Mouse (Mus musculus): Measurements from ENCODE around the gene Neurod4. TPM values are rescaled to one million over a fixed set of nuclear protein-coding genes. Genes with fewer than 3 reads are reported as not detected.

The Neurod4 gene
- polyA plus RNA-seq, 1 experiment, result not detected

GRCm38 (mm10) chr10:130293741-130294408 is 13.8 kb upstream of the Neurod4 start:
- H3K9me3 ChIP-seq, result no peaks in the 10 kb centered on the region
- no peak overlapping the region for H3K4me3 ChIP-seq (replicated peaks)
- no peaks in the 10 kb centered on the region for H3K4me1 ChIP-seq
- H3K27me3 ChIP-seq (replicated peaks), result no peaks in the 10 kb centered on the region
- no peak for TF ChIP-seq GATA1 (IDR thresholded peaks at IDR 0.05; ENCODE audit: borderline replicate concordance, low read length)
- TF ChIP-seq FLI1 (IDR thresholded peaks at IDR 0.05; ENCODE audit: low read length), result no peak
- H3K36me3 ChIP-seq (replicated peaks; ENCODE audit: low read length), result no peaks in the 10 kb centered on the region

GRCm38 (mm10) chr10:130288007-130288406 is 8.0 kb upstream of the Neurod4 start:
- no peaks in the 10 kb centered on the region for H3K27me3 ChIP-seq (replicated peaks)
- no peak for TF ChIP-seq FLI1 (IDR thresholded peaks at IDR 0.05; ENCODE audit: low read length)
- TF ChIP-seq GATA1 (IDR thresholded peaks at IDR 0.05; ENCODE audit: borderline replicate concordance, low read length), result no peak
- no peaks in the 10 kb centered on the region for H3K9me3 ChIP-seq
- no peaks in the 10 kb centered on the region for H3K36me3 ChIP-seq (replicated peaks; ENCODE audit: low read length)
- no peaks in the 10 kb centered on the region for H3K4me1 ChIP-seq
- no peak overlapping the region for H3K4me3 ChIP-seq (replicated peaks)

- Histone ChIP-seq H3K4me1 (no peaks in the 10 kb centered on the region), H3K36me3 (replicated peaks; ENCODE audit: low read length) (no peaks in the 10 kb centered on the region), H3K27me3 (replicated peaks) (no peaks in the 10 kb centered on the region), H3K4me3 (replicated peaks) (no peak overlapping the region), H3K9me3 (no peaks in the 10 kb centered on the region)
- TF ChIP-seq FLI1 (IDR thresholded peaks at IDR 0.05; ENCODE audit: low read length) (no peak), GATA1 (IDR thresholded peaks at IDR 0.05; ENCODE audit: borderline replicate concordance, low read length) (no peak)
These were observed 7.2 kb upstream of the Neurod4 start for GRCm38 (mm10) chr10:130287201-130287600.

GRCm38 (mm10) chr10:130281982-130282449 is 2.0 kb upstream of the Neurod4 start:
- peaks cover 4% of the 10 kb centered on the region for H3K4me1 ChIP-seq
- no peaks in the 10 kb centered on the region for H3K27me3 ChIP-seq (replicated peaks)
- H3K36me3 ChIP-seq (replicated peaks; ENCODE audit: low read length), result no peaks in the 10 kb centered on the region
- no peaks in the 10 kb centered on the region for H3K9me3 ChIP-seq
- TF ChIP-seq FLI1 (IDR thresholded peaks at IDR 0.05; ENCODE audit: low read length), result no peak
- no peak for TF ChIP-seq GATA1 (IDR thresholded peaks at IDR 0.05; ENCODE audit: borderline replicate concordance, low read length)
- no peak overlapping the region for H3K4me3 ChIP-seq (replicated peaks)

- no peaks in the 10 kb centered on the region for H3K9me3 ChIP-seq
- no peaks in the 10 kb centered on the region for H3K36me3 ChIP-seq (replicated peaks; ENCODE audit: low read length)
- no peaks in the 10 kb centered on the region for H3K27me3 ChIP-seq (replicated peaks)
- no peak overlapping the region for H3K4me3 ChIP-seq (replicated peaks)
- TF ChIP-seq FLI1 (IDR thresholded peaks at IDR 0.05; ENCODE audit: low read length), result no peak
- no peak for TF ChIP-seq GATA1 (IDR thresholded peaks at IDR 0.05; ENCODE audit: borderline replicate concordance, low read length)
- peaks cover 4% of the 10 kb centered on the region for H3K4me1 ChIP-seq
These were observed 3.5 kb downstream of the Neurod4 start for GRCm38 (mm10) chr10:130276496-130276895.

GRCm38 (mm10) chr10:130275759-130276158 is 4.3 kb downstream of the Neurod4 start:
- Histone ChIP-seq H3K4me3 (replicated peaks) (no peak overlapping the region), H3K36me3 (replicated peaks; ENCODE audit: low read length) (no peaks in the 10 kb centered on the region), H3K27me3 (replicated peaks) (no peaks in the 10 kb centered on the region), H3K4me1 (peaks cover 4% of the 10 kb centered on the region), H3K9me3 (no peaks in the 10 kb centered on the region)
- TF ChIP-seq FLI1 (IDR thresholded peaks at IDR 0.05; ENCODE audit: low read length) (no peak), GATA1 (IDR thresholded peaks at IDR 0.05; ENCODE audit: borderline replicate concordance, low read length) (no peak)

GRCm38 (mm10) chr10:130263203-130263602 is 16.8 kb downstream of the Neurod4 start:
- Histone ChIP-seq H3K4me3 (replicated peaks) (no peak overlapping the region), H3K27me3 (replicated peaks) (peaks cover 2% of the 10 kb centered on the region), H3K36me3 (replicated peaks; ENCODE audit: low read length) (no peaks in the 10 kb centered on the region), H3K9me3 (no peaks in the 10 kb centered on the region), H3K4me1 (no peaks in the 10 kb centered on the region)
- no peak for TF ChIP-seq FLI1 (IDR thresholded peaks at IDR 0.05; ENCODE audit: low read length)
- TF ChIP-seq GATA1 (IDR thresholded peaks at IDR 0.05; ENCODE audit: borderline replicate concordance, low read length), result no peak

GRCm38 (mm10) chr10:130259483-130259882 is 20.6 kb downstream of the Neurod4 start:
- Histone ChIP-seq H3K27me3 (replicated peaks) (peaks cover 2% of the 10 kb centered on the region), H3K4me3 (replicated peaks) (no peak overlapping the region), H3K4me1 (no peaks in the 10 kb centered on the region), H3K9me3 (no peaks in the 10 kb centered on the region), H3K36me3 (replicated peaks; ENCODE audit: low read length) (no peaks in the 10 kb centered on the region)
- TF ChIP-seq FLI1 (IDR thresholded peaks at IDR 0.05; ENCODE audit: low read length) (no peak), GATA1 (IDR thresholded peaks at IDR 0.05; ENCODE audit: borderline replicate concordance, low read length) (no peak)

- no peaks in the 10 kb centered on the region for H3K4me1 ChIP-seq
- TF ChIP-seq FLI1 (IDR thresholded peaks at IDR 0.05; ENCODE audit: low read length) (no peak), GATA1 (IDR thresholded peaks at IDR 0.05; ENCODE audit: borderline replicate concordance, low read length) (no peak)
These were observed 35.8 kb downstream of the Neurod4 start for GRCm38 (mm10) chr10:130244271-130244670.

GRCm38 (mm10) chr10:130238318-130239209 is 41.5 kb downstream of the Neurod4 start:
- Histone ChIP-seq H3K4me3 (replicated peaks) (no peak overlapping the region), H3K4me1 (no peaks in the 10 kb centered on the region), H3K9me3 (no peaks in the 10 kb centered on the region), H3K27me3 (replicated peaks) (no peaks in the 10 kb centered on the region), H3K36me3 (replicated peaks; ENCODE audit: low read length) (no peaks in the 10 kb centered on the region)
- no peak for TF ChIP-seq GATA1 (IDR thresholded peaks at IDR 0.05; ENCODE audit: borderline replicate concordance, low read length)
- TF ChIP-seq FLI1 (IDR thresholded peaks at IDR 0.05; ENCODE audit: low read length), result no peak

More at GRCm38 (mm10) chr10:130244271-130244670, 35.8 kb downstream of the Neurod4 start:
- H3K36me3 ChIP-seq (replicated peaks; ENCODE audit: low read length), result no peaks in the 10 kb centered on the region
- no peaks in the 10 kb centered on the region for H3K27me3 ChIP-seq (replicated peaks)
- H3K4me3 ChIP-seq (replicated peaks), result no peak overlapping the region
- no peaks in the 10 kb centered on the region for H3K9me3 ChIP-seq

Data from megakaryocyte, embryonic 14.5 days (primary cell).